Mouse (Mus musculus) gastrocnemius, postnatal 10 days (tissue): ENCODE results near the gene Ppp1ca. TPM values are rescaled to one million over a fixed set of nuclear protein-coding genes. Genes with fewer than 3 reads are reported as not detected.

Experiments used
- DNase-seq: peaks from one replicate; pipeline ENCODE4 v3.0.0; 2021; ENCODE audit warnings: mixed read lengths
- total RNA-seq, 2 experiments: library from RNA; stranded (reverse); gene quantifications; 2 replicates each; pipeline ENCODE4 v1.2.3; 2021

Ppp1ca gene
- total RNA-seq, 2 experiments from 2014 or later = 339 to 348 TPM

DNA sequence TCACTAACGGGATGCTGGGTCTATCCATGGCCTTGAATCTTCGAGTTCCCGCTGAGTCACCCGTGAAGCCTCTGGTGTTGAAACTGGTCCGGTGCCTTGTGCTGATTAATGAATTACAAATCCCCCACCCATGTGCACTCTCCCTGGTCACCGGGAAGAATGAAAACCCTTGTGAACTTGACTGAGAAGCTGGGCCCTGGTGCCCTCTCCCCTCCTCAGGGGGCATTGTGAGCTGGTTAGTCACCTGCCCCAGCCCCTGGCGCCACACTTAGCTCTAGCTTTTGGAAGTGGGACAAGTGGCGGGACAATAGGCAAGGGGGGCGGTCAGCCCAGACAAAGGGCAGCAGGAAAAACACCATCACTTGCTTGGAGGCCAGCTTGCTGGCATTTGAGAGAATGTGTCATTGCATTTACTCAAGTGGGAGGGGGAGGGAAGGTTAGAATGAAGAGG lies 21.7 kb downstream of the Ppp1ca start:
- DNase-seq = no peak

DNA sequence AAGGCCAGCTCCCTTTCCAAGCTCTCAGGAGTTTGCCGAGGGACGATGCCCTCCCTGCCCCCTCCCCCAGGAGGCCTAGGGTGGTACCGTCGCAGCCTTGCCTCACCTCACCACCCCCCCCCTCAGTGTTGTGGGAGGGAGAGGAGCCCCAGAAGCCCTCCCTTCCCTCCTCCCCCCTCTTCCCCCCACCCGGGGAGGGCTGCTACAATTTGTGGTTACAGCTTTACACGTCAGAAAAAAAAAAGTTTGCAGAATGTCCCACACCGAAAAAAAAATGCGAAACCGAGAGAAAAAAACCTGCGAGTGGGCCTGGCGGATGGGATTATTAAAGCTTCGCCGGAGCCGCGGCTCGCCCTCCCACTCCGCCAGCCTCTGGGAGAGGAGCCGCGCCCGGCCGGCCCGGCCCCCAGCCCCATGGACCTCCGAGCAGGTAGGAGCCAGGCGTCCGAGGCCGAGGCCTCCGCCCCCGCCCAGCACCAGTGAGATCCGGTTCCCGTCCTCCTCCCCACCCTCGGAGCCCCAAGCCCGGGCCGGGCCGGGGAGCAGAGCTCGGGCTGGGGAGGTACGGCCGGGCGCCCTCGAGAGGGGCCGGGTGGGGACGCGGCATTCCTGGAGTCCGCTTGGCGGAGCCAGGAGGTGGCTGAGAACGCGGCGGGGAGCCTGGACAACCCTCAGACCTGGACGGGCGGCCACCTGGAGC lies 22.4 kb downstream of the Ppp1ca start, which contains the start of the genes Clcf1 and AC109138.7:
Clcf1 (plus strand) TSS at position 168 of the 700 bp plus-strand sequence.
AC109138.7 (plus strand) TSS at position 287 of the 700 bp plus-strand sequence.
- DNase-seq = peak; percentile 49

DNA sequence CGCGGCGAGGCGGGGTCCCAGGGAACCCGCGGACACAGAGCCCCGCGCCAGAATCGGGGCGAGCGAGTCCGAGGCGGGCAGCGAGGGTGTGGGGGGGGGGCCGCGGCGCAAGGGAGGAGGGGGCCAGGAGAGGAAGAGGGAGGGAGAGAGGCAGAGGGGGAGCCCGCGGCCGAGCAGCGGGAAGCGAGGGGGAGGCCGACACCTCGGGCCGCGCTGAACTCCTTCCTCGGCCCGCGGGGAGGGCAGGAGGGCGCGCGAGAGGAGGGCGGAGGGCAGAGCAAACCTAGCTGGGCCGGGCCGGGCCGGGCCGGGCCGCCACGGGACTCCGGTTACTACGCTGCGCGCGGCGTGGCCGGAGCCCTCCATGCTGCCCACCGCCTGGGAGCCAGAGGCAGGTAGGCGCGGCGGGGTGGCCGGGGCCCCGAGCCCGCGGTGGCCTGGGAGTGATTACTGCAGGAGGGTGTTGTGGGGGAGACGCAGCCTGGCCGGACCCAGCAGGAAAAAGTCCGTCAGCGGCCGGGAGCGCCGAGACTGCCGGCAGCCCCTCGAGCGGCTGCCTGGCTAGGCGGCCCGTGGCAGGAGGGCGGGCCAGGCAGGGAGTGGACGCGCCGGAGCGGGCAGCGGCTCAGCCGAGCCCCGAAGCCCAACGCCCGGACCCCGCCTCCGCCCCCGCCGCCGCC lies 23.0 kb downstream of the Ppp1ca start:
- peak; percentile 44 for DNase-seq

DNA sequence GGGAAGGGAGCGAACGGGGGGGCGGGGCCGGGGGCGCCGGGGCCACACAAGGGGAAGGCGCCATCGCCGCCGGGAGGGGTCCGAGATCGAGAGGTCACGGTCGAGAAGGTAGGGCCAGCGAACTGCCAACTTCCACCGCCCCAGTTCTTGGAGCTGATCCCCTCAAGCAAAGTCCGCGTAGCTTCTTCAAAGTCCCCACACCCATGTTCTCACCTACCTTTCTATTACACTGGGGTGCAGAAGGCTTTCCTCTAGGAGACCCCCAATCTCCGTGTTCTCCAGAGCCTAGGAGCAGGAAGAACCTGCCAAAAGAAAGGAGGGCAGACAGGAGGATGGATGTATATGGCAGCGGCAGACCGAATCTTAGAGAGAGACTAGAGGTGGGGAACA lies 23.6 kb downstream of the Ppp1ca start:
- no peak for DNase-seq

DNA sequence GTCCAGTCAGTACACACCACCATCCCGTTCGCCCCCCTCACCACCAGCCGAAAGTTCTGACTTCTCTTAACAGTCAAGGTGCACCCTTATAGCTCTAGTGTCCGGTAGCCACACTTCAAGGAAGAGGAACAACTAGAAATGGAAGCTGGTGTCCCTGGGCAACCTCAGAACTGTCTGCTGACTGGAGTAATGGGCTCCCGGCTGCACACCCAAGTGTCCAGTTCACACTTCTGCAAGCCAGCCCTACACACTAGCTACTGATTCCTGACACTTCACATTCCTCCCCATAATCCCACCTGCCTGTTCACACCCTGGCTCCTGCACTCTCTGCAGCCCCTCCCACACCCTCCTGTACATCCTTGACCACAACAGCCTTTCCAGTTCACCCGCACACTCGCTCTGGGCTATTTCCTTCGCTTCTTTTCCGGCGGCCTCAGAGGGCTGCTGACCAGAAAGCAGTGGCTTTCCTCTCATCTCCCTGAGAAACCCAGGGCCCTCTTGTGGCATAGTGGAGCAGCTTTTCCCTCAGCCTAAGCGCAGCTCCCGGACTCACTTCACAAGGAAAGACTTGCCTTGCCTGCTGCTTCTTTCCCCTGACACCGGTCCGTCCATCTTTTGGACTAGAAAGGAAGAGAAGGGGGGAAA lies 24.3 kb downstream of the Ppp1ca start:
- no peak for DNase-seq

DNA sequence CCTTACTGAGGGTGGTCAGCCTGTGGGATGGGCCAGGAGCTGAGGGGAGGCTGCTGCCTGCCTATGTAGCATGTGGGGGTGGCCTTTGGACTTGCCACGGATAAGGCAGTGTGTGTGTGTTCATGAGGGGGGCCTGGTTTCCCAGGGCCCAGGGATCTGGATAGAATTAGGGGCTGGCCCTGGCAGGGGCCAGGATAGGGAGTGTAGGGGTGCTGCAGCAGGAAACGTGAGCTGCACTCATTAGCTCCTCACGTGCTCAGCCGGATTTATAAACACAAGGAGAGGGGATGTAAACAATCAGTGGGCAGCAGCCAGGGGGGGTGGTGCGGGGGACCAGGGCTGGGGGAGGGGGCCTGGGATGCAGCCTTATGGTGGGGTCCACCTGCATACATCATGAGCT lies 25.3 kb downstream of the Ppp1ca start:
- no peak for DNase-seq

DNA sequence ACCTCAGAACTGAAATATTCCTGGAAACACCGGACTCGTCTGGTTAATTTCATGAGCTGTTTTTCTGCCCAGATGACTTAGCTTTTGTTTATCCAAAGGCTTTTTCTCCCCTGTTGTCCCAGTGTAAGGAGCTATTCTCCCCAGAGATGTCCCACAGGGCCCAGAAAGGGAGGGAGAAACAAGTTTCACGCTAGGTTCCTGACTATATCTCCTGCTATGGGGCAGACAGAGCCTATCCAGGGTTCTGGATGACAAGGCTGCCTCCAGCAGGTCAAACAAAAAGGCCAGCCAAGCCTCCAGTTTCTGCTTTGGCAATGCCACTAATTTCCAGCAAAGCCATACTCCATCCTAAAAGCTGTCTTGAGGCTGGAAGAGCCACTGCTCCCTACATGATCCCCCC lies 26.0 kb downstream of the Ppp1ca start:
- DNase-seq = no peak

DNA sequence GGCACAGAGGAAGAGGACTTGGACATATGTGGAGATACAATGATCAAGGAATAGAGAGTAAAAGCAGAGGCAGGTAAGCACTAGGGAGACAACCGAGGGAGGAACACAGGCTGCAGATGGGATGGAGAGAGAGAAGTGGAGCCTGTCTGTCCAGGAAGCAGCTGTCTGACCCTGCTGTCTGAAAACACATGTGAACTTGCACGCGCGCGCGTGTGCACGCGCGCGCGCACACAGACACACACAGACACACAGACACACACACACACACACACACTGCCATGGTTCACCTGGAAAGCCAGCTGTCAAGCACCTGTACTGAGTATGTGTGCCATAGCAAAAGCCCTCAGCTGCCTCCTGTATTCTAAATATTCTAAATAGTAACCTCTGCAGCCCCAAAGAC lies 26.4 kb downstream of the Ppp1ca start:
- DNase-seq = no peak

DNA sequence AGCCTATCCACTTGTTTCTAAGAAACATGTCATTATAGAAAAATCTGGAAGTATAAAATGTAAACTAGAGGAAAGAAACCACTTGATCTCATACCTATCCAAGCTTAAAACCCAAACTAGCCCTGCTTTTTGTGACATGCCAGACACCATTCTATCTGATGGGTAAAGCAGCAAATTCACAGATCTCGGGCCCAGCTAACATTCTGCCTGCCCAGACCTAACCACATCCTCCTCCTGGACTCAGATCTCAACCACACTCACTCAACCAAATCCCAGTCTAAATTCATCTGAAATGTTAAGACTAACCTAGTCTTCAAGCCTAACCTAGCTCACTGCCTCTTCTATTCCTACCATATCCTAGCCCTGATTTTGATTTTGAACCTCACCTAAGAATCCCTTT lies 26.9 kb downstream of the Ppp1ca start:
- DNase-seq = no peak

DNA sequence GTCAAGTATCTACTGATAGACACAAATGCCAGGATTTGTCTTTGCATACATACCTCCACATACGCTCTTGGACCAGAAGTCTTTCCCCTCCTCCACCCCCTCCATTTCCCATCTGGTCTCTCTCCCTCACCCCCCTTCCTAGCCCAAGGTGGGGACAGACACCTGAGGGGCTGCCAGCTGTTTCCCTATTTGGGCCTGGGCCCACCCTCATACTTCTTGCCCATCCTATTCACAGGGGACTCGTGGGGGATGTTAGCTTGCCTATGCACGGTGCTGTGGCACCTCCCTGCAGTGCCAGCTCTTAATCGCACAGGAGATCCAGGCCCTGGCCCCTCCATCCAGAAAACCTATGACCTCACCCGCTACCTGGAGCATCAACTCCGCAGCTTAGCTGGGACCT lies 28.1 kb downstream of the Ppp1ca start:
- DNase-seq = no peak

DNA sequence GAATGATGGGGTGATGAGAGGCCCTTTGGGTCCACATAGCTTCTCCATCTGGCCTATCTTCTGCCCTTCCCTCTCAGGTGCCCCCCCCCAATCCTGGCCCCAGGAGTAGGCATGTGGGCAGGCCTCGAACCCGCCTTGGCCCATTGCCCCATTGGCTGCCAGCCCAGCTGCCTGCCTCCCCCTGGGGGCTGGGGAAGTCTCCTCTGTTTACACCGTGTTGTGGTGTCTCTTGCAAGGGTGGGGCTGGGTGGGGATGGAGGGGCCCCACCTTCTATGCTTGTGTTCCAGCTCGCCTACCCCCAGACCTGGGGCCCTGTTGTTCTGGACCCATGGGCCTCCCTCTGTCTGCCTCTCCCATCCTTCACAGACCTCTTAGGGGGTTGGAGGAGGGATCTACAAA lies 28.6 kb downstream of the Ppp1ca start:
- DNase-seq = no peak

DNA sequence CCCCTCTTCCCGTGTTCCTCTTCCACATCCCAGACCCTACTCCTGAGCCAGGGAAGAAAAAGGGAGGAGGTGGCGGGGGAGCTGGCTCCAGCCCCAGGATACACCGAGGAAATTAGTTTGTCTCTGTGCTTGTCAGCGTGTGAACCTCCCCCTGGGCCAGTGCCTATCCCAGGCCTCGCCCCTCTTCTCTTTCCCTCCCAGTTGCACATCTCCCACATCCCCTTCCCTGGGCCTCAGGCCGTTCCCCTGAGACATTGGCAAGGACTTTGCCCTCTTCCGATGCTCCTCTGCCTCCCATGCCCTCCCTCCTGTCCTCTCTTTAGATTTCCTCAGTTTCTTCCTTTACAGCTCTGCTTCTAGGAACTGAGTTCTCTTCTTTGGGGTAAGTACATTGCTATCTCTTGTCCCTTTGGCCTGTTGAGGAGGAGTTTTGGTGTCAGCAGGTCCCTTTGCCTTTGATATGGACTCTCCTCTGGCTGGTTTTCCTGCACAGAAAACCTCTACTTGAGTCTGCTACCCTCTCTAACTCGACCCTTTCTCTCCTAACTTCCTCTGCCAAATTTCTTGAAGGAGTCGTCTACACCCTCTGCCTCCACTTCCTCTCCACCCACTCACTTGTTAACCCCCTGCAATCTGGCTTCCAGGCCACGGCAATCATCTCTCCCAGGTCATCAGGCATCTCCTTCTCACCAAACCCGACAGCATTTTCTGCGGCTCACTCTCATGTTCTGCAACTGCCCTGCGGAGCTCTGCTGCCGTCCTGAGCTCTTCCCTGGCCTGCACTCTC lies 29.3 kb downstream of the Ppp1ca start:
- no peak for DNase-seq

DNA sequence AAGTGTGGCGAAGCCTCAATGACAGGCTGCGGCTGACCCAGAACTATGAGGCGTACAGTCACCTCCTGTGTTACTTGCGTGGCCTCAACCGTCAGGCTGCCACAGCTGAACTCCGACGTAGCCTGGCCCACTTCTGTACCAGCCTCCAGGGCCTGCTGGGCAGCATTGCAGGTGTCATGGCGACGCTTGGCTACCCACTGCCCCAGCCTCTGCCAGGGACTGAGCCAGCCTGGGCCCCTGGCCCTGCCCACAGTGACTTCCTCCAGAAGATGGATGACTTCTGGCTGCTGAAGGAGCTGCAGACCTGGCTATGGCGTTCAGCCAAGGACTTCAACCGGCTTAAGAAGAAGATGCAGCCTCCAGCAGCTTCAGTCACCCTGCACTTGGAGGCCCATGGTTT lies 30.3 kb downstream of the Ppp1ca start:
- no peak for DNase-seq

DNA sequence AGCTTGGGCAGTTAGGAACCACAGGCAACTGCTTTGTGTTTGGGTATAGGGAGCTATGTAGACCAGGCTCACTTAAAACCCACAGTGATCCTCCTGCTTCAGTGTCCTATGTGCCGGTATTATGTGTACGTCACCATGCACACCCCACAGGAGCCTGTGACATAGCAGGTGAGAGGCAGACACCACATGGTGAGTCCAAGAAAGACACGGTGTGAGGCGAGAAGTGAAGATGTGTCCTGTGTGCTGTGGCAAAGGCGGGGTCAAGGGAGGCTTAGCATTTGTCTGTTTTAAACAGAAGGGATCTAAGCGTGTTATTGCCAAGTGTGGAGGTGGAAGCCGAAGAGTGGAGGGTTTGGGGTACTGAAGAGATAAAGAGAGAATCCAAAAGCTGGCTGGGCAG lies 34.9 kb downstream of the Ppp1ca start:
- no peak for DNase-seq

DNA sequence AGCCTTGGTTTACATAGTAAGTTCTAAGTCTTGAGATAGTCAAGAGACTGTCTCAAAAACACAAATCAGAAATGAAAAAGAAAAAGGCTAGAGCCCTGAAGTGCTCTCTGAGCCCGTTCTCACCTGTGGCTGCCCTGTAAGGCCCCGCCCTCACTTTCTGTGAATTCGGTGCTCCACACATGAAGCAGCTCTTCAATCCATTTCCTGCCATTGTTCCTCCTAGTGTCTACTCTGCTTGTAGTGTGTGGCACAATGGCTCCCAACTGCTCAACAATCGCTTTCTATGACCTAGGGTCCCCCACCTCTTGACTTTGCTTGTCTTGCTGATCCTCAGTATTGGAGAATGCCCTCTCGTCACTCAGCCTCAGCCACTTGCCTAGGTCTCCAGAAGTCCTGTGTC lies 35.6 kb downstream of the Ppp1ca start:
- DNase-seq = no peak

DNA sequence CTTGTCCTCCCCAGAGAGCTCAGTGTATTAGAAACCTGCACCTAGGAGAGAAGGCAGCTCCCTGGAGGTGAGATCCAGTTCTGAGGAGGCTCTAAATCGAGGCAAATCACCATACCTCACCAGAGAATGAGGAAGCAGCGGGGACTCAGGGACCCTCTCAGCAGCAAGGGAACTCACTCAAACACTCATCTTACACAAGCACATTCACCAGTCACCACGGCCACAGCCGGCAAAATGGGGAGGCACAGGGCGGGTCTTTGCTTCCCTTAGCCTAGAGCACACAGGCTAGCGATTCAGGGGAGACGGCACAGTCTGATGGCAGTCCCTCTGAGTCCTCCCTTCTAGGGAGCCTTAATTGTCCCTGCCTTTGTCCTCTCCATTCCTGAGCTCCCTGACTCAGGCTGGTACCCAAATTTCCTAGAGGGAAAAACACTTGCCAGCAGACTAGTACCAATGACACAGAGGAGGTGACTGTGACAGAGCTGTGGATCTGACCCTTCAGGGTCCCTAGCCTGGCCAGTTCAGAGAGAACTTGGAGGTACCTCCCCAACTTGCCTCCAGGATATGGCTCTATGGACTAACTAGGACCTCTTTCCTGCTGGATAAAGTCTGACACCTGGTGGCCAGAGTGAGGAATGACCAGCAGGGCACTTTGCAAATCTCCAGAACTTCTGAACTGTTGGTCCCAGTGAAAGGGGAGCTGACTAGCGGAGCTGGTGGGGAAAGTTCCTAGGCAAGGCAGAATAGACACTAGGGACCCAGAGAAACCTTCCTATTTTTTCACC lies 36.2 kb downstream of the Ppp1ca start:
- DNase-seq = peak; percentile 59

DNA sequence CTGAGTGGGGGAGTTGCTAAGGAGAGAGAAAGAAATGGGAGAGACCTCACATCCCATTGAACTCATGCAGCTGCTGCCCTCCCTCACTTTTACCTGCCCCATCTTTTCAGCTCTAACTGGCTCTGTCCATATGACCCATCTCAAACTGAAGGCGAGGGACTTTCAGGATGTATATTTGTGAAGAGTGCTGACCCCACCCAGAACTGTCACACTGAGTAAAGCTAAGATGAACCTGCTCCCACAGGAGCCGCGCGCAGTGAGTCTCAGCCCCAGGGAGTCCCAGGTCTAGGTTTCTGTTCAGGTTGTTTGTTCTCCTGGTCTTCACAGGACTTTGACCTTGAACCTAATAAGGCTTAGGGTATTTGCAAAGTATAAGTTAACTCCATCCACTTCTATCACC lies 37.0 kb downstream of the Ppp1ca start:
- DNase-seq = no peak

DNA sequence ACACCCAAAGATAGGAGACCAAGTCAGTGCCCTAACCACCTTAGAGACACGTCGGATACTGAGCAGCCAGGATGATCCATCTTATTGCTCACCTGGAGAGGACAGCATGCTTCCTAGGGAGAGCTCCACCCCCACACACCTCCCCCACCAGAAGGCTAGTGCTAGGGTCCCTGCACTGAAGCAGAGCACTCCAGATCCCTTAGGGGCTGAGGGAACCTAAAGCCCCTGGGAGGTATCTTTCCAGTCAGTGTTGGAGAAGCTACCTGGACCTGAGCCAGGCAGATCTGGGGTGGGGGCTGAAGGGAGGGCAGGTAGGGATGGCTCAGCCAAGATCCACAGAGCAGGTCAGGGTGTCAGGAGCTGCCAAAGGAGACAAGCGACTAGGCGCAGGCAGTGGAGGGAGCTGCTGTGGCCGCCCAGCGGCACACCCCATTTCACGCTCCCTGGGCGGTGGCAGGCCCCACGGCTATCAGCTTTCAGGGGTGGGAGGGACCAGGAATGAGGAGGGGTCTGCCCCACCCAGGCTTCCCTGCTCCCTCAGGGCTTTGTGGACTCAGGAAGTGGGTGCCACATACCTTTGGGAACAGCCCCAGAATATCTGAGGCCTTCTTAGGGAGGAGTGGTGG lies 37.7 kb downstream of the Ppp1ca start:
- no peak for DNase-seq

DNA sequence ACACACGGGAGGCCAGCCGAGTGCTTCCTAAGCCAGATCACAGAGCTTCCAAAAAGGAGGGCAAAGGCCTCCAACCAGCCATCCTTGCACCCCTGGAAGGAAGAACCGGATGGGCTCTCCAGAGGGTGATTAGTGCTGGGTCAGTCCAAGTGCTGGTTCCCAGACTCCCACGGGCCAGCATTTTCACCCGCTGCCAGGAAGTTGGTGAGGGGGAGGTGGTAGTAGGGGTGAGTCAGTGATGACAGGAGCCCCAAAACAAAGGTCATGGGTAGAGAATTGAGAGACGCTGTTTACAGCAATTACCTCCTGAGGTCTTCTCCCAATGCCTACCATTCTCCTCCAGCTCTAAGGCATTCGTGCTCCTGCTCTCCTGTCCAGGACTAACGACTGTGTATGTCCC lies 38.5 kb downstream of the Ppp1ca start:
- DNase-seq = no peak

DNA sequence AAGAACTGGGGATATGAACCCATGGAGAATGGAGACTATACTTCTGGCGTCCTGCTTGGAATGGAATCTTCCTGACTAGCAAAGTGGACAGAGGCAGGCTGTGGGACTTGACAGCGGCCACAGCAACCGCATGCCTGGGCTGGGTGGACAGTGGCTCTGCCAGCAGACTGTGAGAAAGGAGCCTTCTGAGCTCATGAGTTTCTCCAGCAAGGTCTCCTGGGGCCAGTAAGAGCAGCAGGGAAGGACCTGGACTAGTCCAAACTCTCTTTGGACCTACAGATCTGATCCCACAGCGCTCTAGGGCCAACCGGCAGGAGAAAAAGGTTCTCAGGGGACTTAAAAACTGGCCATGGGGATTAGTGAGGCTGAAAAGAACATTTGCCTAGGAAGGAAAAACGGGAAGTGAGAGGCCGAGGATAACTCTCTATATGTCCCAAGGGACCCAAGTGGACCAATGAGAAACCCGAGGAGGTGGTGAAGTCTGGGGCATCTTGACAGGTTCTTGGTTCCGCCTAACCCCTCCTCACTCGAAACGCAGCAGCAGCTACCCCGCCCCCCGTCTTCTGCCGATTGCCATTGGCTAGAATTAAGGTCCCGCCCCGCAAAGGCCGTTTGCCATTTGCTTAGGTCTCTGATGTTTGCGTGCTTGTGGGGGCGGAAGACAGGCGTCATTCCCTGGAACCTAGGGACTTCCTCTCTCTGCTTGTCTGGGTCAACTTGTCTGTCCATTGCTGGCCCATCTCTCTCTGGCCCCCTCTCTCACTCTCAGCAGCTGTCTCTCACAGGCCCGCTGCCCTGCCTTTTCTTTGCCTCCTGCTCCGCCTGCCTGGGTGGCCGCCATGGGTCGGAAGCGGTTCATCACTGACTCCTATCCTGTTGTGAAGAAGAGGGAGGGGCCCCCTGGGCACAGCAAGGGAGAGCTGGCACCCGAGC lies 39.7 kb downstream of the Ppp1ca start, which contains the start of gene Pold4:
Pold4 (plus strand) TSS at position 647 of the 933 bp plus-strand sequence.
- peak; percentile 96 for DNase-seq
